Mouse (Mus musculus) heart, embryonic 15.5 days (tissue): ENCODE data around the gene Gldc. TPM values are rescaled to one million over a fixed set of nuclear protein-coding genes. Genes with fewer than 3 reads are reported as not detected.

Experiments used
- ATAC-seq: fragments of 200-750 bp; cut with Nextera tagmentation; replicated peaks from 2 replicates; pipeline ENCODE4 v1.8.0; 2017; ENCODE audit warnings: low read depth, moderate TSS enrichment; ENCODE audit not compliant: insufficient number of reproducible peaks, insufficient read depth, low FRiP score
- H3K27ac ChIP-seq: fragments of 300-500 bp; sonication (generic); 2 replicates; pipeline ENCODE4 v1.5.1; 2015; ENCODE audit warnings: mild to moderate bottlenecking, inconsistent platforms
- H3K27me3 ChIP-seq: fragments of 300-500 bp; sonication (generic); 2 replicates; pipeline ENCODE4 v1.6.1; 2015; ENCODE audit warnings: inconsistent platforms
- H3K36me3 ChIP-seq: fragments of 300-500 bp; sonication (generic); 2 replicates; pipeline ENCODE4 v1.6.1; 2015; ENCODE audit warnings: mild to moderate bottlenecking, inconsistent platforms
- H3K4me1 ChIP-seq: fragments of 300-500 bp; sonication (generic); replicated peaks from 2 replicates; pipeline ENCODE4 v1.6.1; 2015; ENCODE audit warnings: inconsistent platforms
- H3K4me2 ChIP-seq: fragments of 300-500 bp; sonication (generic); 2 replicates; pipeline ENCODE4 v1.6.1; 2015; ENCODE audit warnings: inconsistent platforms, mild to moderate bottlenecking, moderate library complexity
- H3K4me3 ChIP-seq: fragments of 300-500 bp; sonication (generic); 2 replicates; pipeline ENCODE4 v1.5.1; 2015; ENCODE audit warnings: mild to moderate bottlenecking, inconsistent platforms
- H3K9ac ChIP-seq: fragments of 300-500 bp; sonication (generic); 2 replicates; pipeline ENCODE4 v1.6.1; 2015; ENCODE audit warnings: mild to moderate bottlenecking, inconsistent platforms
- H3K9me3 ChIP-seq: fragments of 300-500 bp; sonication (generic); replicated peaks from 2 replicates; pipeline ENCODE4 v1.6.1; 2016; ENCODE audit warnings: inconsistent platforms
- WGBS: fragments of 180-500 bp; shearing (Covaris S2); methylation state at CpG from one replicate; pipeline ENCODE4 v1.1.7; 2015; ENCODE audit warnings: mixed read lengths; 5-methylcytosine and 5-hydroxymethylcytosine counted together
- polyA plus RNA-seq: library from polyadenylated mRNA; unstranded; fragments of >200 nt; fragmentation: Nextera tagmentation; extraction: Ambion mirVana; gene quantifications from 2 replicates; pipeline ENCODE4 v1.2.1, GENCODE M21; 2015

The Gldc gene
- polyA plus RNA-seq, 1 experiment from 2014 or later, result 0.83 TPM

DNA sequence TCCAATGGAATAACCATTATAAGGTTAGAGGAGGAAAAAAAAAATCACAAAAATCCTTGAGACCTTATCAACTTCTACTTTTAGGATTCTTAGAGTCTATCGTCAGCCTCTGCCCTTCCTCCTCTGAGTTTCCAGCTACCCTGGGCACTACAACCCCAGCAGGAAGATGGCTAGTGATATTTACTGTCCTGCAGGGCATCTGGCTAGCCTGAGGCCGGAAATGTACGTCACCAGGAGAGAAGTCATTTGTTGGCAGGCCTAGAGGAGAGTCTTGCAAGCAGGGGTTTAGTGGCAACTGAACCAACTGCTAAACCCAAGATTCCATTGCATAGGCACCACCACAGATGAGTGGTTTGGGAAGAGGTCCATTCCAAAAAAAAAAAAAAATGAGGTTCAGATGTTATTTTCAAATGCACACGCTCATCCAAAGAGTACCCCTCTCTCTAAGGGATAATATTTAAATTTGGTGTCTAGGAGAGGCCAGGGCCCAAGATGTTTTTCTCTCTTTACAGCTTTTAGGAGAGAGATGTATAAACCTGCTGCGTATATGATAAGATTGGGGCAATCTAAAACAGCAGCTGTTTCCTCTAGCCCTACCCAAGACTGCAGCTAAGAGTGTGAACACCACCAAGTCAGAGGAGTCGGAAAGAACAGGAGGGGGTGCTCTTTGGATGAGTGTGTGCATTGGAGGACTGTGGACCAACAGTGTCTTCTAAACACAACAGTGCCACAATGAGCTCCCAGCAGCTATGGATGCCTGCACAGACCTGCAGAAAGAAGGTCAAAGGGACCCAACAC lies 70.0 kb downstream of the Gldc start:
- Histone ChIP-seq H3K36me3 (no peaks in the 10 kb centered on the region), H3K4me2 (no peak overlapping the region), H3K9me3 (no peaks in the 10 kb centered on the region), H3K27me3 (no peaks in the 10 kb centered on the region), H3K4me3 (no peak overlapping the region), H3K9ac (no peak overlapping the region), H3K27ac (no peak overlapping the region), H3K4me1 (no peaks in the 10 kb centered on the region)
- WGBS, result 71% methylated on average over 6 of the region's 6 CpGs
- no peak for ATAC-seq

GRCm38 (mm10) chr19:30102620-30103019 lies 72.6 kb downstream of the Gldc start:
- Histone ChIP-seq H3K9ac (no peak overlapping the region), H3K27ac (no peak overlapping the region), H3K27me3 (no peaks in the 10 kb centered on the region), H3K4me3 (no peak overlapping the region), H3K9me3 (no peaks in the 10 kb centered on the region), H3K4me1 (no peaks in the 10 kb centered on the region), H3K36me3 (peaks cover 11% of the 10 kb centered on the region; the same call in 1 of the 2 replicates), H3K4me2 (no peak overlapping the region)
- 56% methylated on average over 6 of the region's 6 CpGs for WGBS
- no peak for ATAC-seq

DNA sequence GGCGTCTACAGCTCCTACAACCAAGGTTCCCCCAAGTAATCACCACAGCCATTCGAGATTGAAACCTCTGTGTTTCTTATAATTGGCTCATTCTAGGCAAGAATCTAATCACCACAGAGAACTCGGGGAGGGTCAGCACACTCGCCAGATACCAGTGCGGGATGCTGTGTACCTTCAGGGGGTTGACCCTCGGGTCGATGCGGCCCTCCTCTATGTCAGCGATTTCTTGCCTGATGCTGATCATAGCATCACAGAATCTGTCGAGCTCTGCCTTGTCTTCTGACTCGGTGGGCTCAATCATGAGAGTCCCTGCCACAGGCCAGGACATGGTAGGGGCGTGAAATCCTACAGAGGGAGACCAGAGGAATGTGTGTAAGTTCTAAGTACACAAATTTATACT lies 74.7 kb downstream of the Gldc start:
- H3K9me3 ChIP-seq, result no peaks in the 10 kb centered on the region

DNA sequence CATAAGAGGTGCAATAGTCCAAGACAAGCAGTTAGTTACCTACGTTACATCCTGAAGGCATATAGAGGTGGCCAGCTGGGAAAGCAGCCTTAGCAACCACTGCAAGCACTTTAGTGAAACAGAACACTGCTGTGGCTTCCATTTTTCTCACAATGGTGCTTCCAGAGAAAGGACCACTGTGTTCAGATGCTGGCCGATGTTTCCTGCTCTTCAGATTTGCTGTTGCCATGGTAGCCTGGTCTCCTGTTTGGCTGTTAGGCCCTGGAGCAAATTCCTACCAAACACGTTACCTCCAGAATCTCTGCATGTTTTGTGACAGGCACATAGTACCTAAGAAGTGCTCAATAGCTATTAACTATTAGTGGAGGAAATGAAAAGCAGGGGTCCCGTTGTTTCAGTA lies 78.2 kb downstream of the Gldc start:
- H3K36me3 ChIP-seq, result peaks cover 61% of the 10 kb centered on the region
- no peak overlapping the region for H3K9ac ChIP-seq
- no peak overlapping the region for H3K27ac ChIP-seq
- H3K27me3 ChIP-seq, result no peaks in the 10 kb centered on the region
- H3K4me2 ChIP-seq, result no peak overlapping the region
- no peak for ATAC-seq
- WGBS, result 87% methylated on average over 4 of the region's 4 CpGs
- H3K9me3 ChIP-seq, result no peaks in the 10 kb centered on the region
- no peak overlapping the region for H3K4me3 ChIP-seq
- H3K4me1 ChIP-seq, result no peaks in the 10 kb centered on the region

More for the DNA sequence above, 74.7 kb downstream of the Gldc start:
- Histone ChIP-seq H3K27ac (no peak overlapping the region), H3K9ac (no peak overlapping the region), H3K4me3 (no peak overlapping the region), H3K4me2 (no peak overlapping the region), H3K27me3 (no peaks in the 10 kb centered on the region), H3K4me1 (no peaks in the 10 kb centered on the region), H3K36me3 (peaks cover 29% of the 10 kb centered on the region)
- no peak for ATAC-seq
- 92% methylated on average over 12 of the region's 12 CpGs for whole genome bisulfite sequencing

- Histone ChIP-seq H3K27ac (no peak overlapping the region), H3K4me3 (no peak overlapping the region), H3K9me3 (no peaks in the 10 kb centered on the region), H3K4me1 (no peaks in the 10 kb centered on the region), H3K9ac (no peak overlapping the region), H3K27me3 (no peaks in the 10 kb centered on the region), H3K36me3 (peaks cover 68% of the 10 kb centered on the region), H3K4me2 (no peak overlapping the region)
- no peak for ATAC-seq
- 81% methylated on average over 3 of the region's 3 CpGs for WGBS
These were observed 79.0 kb downstream of the Gldc start for GRCm38 (mm10) chr19:30096186-30096585.

- 93% methylated on average over 12 of the region's 12 CpGs for WGBS
- no peak for ATAC-seq
- no peak overlapping the region for H3K4me3 ChIP-seq
These were observed 83.5 kb downstream of the Gldc start for GRCm38 (mm10) chr19:30091644-30092295.

DNA sequence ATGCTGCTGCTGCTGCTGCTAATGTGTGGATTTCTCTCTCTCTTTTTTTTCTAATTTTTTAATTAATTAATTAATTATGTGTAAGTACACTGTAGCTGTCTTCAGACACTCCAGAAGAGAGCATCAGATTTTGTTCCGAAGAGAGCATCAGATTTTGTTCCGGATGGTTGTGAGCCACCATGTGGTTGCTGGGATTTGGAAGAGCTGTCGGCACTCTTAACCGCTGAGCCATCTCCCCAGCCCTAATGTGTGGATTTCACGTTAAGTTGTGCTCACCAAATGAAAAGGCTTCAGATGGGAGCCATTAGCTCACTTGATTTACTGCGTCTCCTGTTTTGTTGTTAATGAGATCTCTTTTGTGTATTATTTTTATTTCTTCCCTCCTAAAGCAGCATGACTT lies 85.1 kb downstream of the Gldc start:
- Histone ChIP-seq H3K9ac (no peak overlapping the region), H3K9me3 (no peaks in the 10 kb centered on the region), H3K4me2 (no peak overlapping the region), H3K4me1 (no peaks in the 10 kb centered on the region), H3K4me3 (no peak overlapping the region), H3K27me3 (no peaks in the 10 kb centered on the region), H3K27ac (no peak overlapping the region), H3K36me3 (peaks cover 81% of the 10 kb centered on the region)
- 89% methylated on average over 6 of the region's 6 CpGs for WGBS
- no peak for ATAC-seq

More at GRCm38 (mm10) chr19:30091644-30092295, 83.5 kb downstream of the Gldc start:
- H3K36me3 ChIP-seq, result peaks cover 83% of the 10 kb centered on the region
- H3K27me3 ChIP-seq, result no peaks in the 10 kb centered on the region
- H3K27ac ChIP-seq, result no peak overlapping the region
- no peaks in the 10 kb centered on the region for H3K9me3 ChIP-seq
- no peak overlapping the region for H3K4me2 ChIP-seq
- H3K4me1 ChIP-seq, result no peaks in the 10 kb centered on the region
- H3K9ac ChIP-seq, result no peak overlapping the region

DNA sequence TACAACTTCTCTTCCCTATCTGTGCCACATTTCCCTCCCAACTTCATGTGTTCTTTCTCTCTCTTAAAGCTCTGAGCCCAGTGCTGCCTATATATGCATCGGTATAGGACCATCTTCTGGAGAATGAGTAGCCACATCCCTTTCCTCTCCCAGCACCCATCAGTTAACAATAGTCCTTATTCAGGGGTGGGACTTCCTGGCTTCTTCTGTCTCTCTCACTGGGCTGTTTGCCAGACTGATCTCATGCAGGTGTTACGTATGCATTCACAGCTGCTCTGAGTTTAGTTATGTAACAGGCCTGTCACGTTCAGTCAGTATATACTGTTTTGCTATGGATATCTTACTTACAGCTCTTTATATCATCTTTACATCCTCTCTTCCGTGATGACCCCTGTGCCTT lies 109.4 kb downstream of the Gldc start:
- H3K27ac ChIP-seq, result no peak overlapping the region
- no peak overlapping the region for H3K4me2 ChIP-seq
- no peak overlapping the region for H3K9ac ChIP-seq
- 0 out of 2 replicates have a peak, but pooled peaks cover 5% of the 10 kb centered on the region for H3K36me3 ChIP-seq
- H3K9me3 ChIP-seq, result no peaks in the 10 kb centered on the region
- no peaks in the 10 kb centered on the region for H3K27me3 ChIP-seq
- no peak overlapping the region for H3K4me3 ChIP-seq
- H3K4me1 ChIP-seq, result 0 out of 2 replicates have a peak, but pooled peaks cover 2% of the 10 kb centered on the region
- ATAC-seq, result no peak
- 52% methylated on average over 4 of the region's 4 CpGs for WGBS

GRCm38 (mm10) chr19:30054218-30054617 lies 121.0 kb downstream of the Gldc start:
- ATAC-seq, result no peak

GRCm38 (mm10) chr19:30051479-30051878 lies 123.8 kb downstream of the Gldc start:
- H3K36me3 ChIP-seq, result peaks cover 17% of the 10 kb centered on the region
- no peak overlapping the region for H3K4me2 ChIP-seq
- H3K27ac ChIP-seq, result no peak overlapping the region
- no peaks in the 10 kb centered on the region for H3K27me3 ChIP-seq
- H3K9me3 ChIP-seq, result no peaks in the 10 kb centered on the region
- 67% methylated on average over 3 of the region's 3 CpGs for WGBS
- no peak overlapping the region for H3K4me3 ChIP-seq
- H3K4me1 ChIP-seq, result 0 out of 2 replicates have a peak, but pooled peaks cover 5% of the 10 kb centered on the region
- no peak overlapping the region for H3K9ac ChIP-seq
- no peak for ATAC-seq

More at GRCm38 (mm10) chr19:30054218-30054617, 121.0 kb downstream of the Gldc start:
- no peaks in the 10 kb centered on the region for H3K27me3 ChIP-seq
- H3K4me2 ChIP-seq, result no peak overlapping the region
- WGBS, result 98% methylated on average over 2 of the region's 2 CpGs
- H3K4me3 ChIP-seq, result no peak overlapping the region
- no peaks in the 10 kb centered on the region for H3K9me3 ChIP-seq
- H3K4me1 ChIP-seq, result 0 out of 2 replicates have a peak, but pooled peaks cover 3% of the 10 kb centered on the region
- no peak overlapping the region for H3K9ac ChIP-seq
- H3K36me3 ChIP-seq, result peaks cover 7% of the 10 kb centered on the region
- H3K27ac ChIP-seq, result no peak overlapping the region

DNA sequence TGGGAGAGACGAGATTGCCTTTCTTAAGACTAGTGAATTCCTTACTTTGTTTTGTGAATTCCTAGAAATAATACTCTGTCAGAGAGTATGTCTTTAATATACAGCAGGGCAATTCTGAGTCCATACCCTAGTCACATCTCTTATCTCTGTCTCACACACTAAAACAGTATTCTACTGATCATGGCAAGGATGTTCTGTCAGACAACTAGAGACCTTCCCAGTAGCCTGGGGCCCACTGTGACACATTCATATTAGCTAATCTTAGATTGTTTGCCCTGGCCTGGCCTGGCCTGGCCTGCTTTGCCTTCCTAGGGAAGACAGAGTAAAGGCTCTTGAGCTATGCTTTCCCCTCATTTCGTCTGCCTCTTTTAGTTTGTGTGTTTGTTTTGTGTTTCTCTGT lies 124.6 kb downstream of the Gldc start:
- H3K27me3 ChIP-seq, result no peaks in the 10 kb centered on the region

More for the DNA sequence above, 124.6 kb downstream of the Gldc start:
- Histone ChIP-seq H3K9ac (no peak overlapping the region), H3K9me3 (no peaks in the 10 kb centered on the region), H3K4me1 (0 out of 2 replicates have a peak, but pooled peaks cover 5% of the 10 kb centered on the region), H3K36me3 (peaks cover 19% of the 10 kb centered on the region), H3K27ac (no peak overlapping the region), H3K4me3 (no peak overlapping the region), H3K4me2 (no peak overlapping the region)
- 69% methylated on average over 2 of the region's 2 CpGs for WGBS
- no peak for ATAC-seq
